Mouse (Mus musculus) thymus, adult 2 months (tissue): ENCODE results near the gene Art3. TPM values are rescaled to one million over a fixed set of nuclear protein-coding genes. Genes with fewer than 3 reads are reported as not detected.
"Not testable (repeated sequence)": the region's sequence is repeated elsewhere in the genome, so short reads cannot be mapped to it uniquely, and the experiment has no call there.

Experiments used
- DNase-seq: peaks from one replicate; pipeline ENCODE4 v3.0.0; 2021
- H3K27ac ChIP-seq: fragments of 200-500 bp; 2 replicates; pipeline ENCODE4 v1.5.1; 2012; ENCODE audit warnings: low read length, control low read depth; ENCODE audit not compliant: control insufficient read depth, insufficient read depth
- H3K27me3 ChIP-seq: fragments of 200-500 bp; 2 replicates; pipeline ENCODE4 v1.6.1; 2012; ENCODE audit warnings: mild to moderate bottlenecking, low read length, moderate library complexity, mixed read lengths; ENCODE audit not compliant: control insufficient read depth, insufficient read depth
- H3K36me3 ChIP-seq: fragments of 200-500 bp; 2 replicates; pipeline ENCODE4 v1.6.1; 2012; ENCODE audit warnings: mild to moderate bottlenecking, low read length, moderate library complexity; ENCODE audit not compliant: control insufficient read depth, insufficient read depth
- H3K4me1 ChIP-seq: fragments of 200-500 bp; replicated peaks from 2 replicates; pipeline ENCODE4 v1.6.1; 2012; ENCODE audit warnings: low read length; ENCODE audit not compliant: control insufficient read depth, insufficient read depth
- H3K4me3 ChIP-seq: fragments of 200-500 bp; 2 replicates; pipeline ENCODE4 v1.5.1; 2012; ENCODE audit warnings: mild to moderate bottlenecking, low read length, control low read depth, moderate library complexity; ENCODE audit not compliant: control insufficient read depth, insufficient read depth
- CTCF ChIP-seq: fragments of 200-500 bp; IDR thresholded peaks from 2 replicates; pipeline ENCODE4 v1.5.1; 2012; ENCODE audit warnings: mild to moderate bottlenecking, control low read depth, low read length, moderate library complexity, borderline replicate concordance; ENCODE audit not compliant: control insufficient read depth, poor library complexity, insufficient read depth; ENCODE audit errors: extremely low read depth
- POLR2A ChIP-seq: fragments of 200-500 bp; IDR thresholded peaks from 2 replicates; pipeline ENCODE4 v1.6.1; 2012; ENCODE audit warnings: mild to moderate bottlenecking, low read length, control low read depth, moderate library complexity; ENCODE audit not compliant: control insufficient read depth, poor library complexity, insufficient read depth; ENCODE audit errors: extremely low read depth
- WGBS: fragments of 180-500 bp; shearing (Covaris S2); methylation state at CpG from one replicate; pipeline ENCODE4 v1.1.7; 2018; 5-methylcytosine and 5-hydroxymethylcytosine counted together
- polyA plus RNA-seq: library from polyadenylated mRNA; depleted of rRNA; stranded (reverse); fragments of >200 nt; gene quantifications from 2 replicates; pipeline ENCODE4 v1.2.3, GENCODE M21; 2012

Gene Art3
- polyA plus RNA-seq, 1 experiment = 12.7 TPM

GRCm38 (mm10) chr5:92332359-92332840, 773 bp downstream of the Art3 start:
- no peak for DNase-seq
- Histone ChIP-seq H3K36me3 (no peaks in the 10 kb centered on the region), H3K4me1 (no peaks in the 10 kb centered on the region), H3K27me3 (no peaks in the 10 kb centered on the region), H3K27ac (no peak overlapping the region), H3K4me3 (no peak overlapping the region)
- TF ChIP-seq POLR2A = no peak
- no peak for TF ChIP-seq CTCF
- 67% methylated on average over 9 of the region's 9 CpGs for WGBS

GRCm38 (mm10) chr5:92336743-92337142, 5.1 kb downstream of the Art3 start:
- H3K27me3 ChIP-seq = no peaks in the 10 kb centered on the region
- no peaks in the 10 kb centered on the region for H3K36me3 ChIP-seq
- 59% methylated on average over 3 of the region's 3 CpGs for WGBS
- no peak for DNase-seq
- H3K4me1 ChIP-seq = no peaks in the 10 kb centered on the region
- no peak overlapping the region for H3K4me3 ChIP-seq
- no peak overlapping the region for H3K27ac ChIP-seq
- TF ChIP-seq POLR2A = no peak

GRCm38 (mm10) chr5:92340606-92341005, 9.0 kb downstream of the Art3 start:
- H3K36me3 ChIP-seq = no peaks in the 10 kb centered on the region
- H3K27ac ChIP-seq = no peak overlapping the region
- WGBS = 82% methylated on average over 4 of the region's 4 CpGs
- no peak overlapping the region for H3K4me3 ChIP-seq
- H3K4me1 ChIP-seq = no peaks in the 10 kb centered on the region
- no peak for TF ChIP-seq CTCF
- TF ChIP-seq POLR2A = no peak
- no peak for DNase-seq
- H3K27me3 ChIP-seq = no peaks in the 10 kb centered on the region

- Histone ChIP-seq H3K27me3 (no peaks in the 10 kb centered on the region), H3K27ac (no peak overlapping the region), H3K4me3 (no peak overlapping the region), H3K36me3 (no peaks in the 10 kb centered on the region), H3K4me1 (peaks cover 3% of the 10 kb centered on the region; the same call in 1 of the 2 replicates)
- TF ChIP-seq POLR2A = no peak
- no peak for TF ChIP-seq CTCF
- WGBS = 88% methylated on average over 8 of the region's 8 CpGs
- no peak for DNase-seq
Observed at GRCm38 (mm10) chr5:92345006-92345405, 13.4 kb downstream of the Art3 start.

- Histone ChIP-seq H3K27me3 (no peaks in the 10 kb centered on the region), H3K4me3 (no peak within 1 kb of the TSS; the same call in 1 of the 2 replicates), H3K27ac (no peak within 1 kb of the TSS), H3K4me1 (peaks cover 8% of the 10 kb centered on the region), H3K36me3 (no peaks in the 10 kb centered on the region)
- peak; percentile 60 for DNase-seq
- WGBS = 13% methylated on average over 14 of the region's 14 CpGs
- TF ChIP-seq POLR2A = no peak
- no peak for TF ChIP-seq CTCF
Observed at GRCm38 (mm10) chr5:92348794-92349413, 17.3 kb downstream of the Art3 start, which contains the start of gene Cxcl10. Cxcl10 (minus strand) TSS chr5:92348889.

GRCm38 (mm10) chr5:92349731-92350130, 18.1 kb downstream of the Art3 start:
- Histone ChIP-seq H3K27me3 (no peaks in the 10 kb centered on the region), H3K36me3 (no peaks in the 10 kb centered on the region), H3K27ac (no peak overlapping the region), H3K4me3 (no peak overlapping the region), H3K4me1 (peaks cover 8% of the 10 kb centered on the region)
- no peak for DNase-seq
- TF ChIP-seq CTCF (no peak), POLR2A (no peak)
- WGBS = 89% methylated on average over 7 of the region's 7 CpGs

GRCm38 (mm10) chr5:92352716-92353115, 21.1 kb downstream of the Art3 start:
- not testable (repeated sequence) for H3K36me3 ChIP-seq, H3K27me3 ChIP-seq, H3K4me1 ChIP-seq, H3K4me3 ChIP-seq, DNase-seq, H3K27ac ChIP-seq
- 95% methylated on average over 4 of the region's 4 CpGs for WGBS
